Mouse (Mus musculus) ES-Bruce4 (cell line): Measurements from ENCODE around the gene Mlxipl.

Experiments
- CTCF ChIP-seq: IDR thresholded peaks from one replicate; pipeline ENCODE4 v1.8.1; 2011; ENCODE audit warnings: low read depth, low read length
- POLR2A ChIP-seq: IDR thresholded peaks from one replicate; pipeline ENCODE4 v1.8.1; 2011; ENCODE audit warnings: low read length; ENCODE audit not compliant: insufficient read depth

GRCm38 (mm10) chr5:135144469-135144868, 54.8 kb downstream of the Mlxipl start:
- TF ChIP-seq CTCF (no peak), POLR2A (no peak)
